Mouse (Mus musculus) spleen, postnatal 36 days (tissue): Measurements from ENCODE around the gene Usp8.

Experiments used
- DNase-seq, 2 experiments: peaks; one replicate each; pipeline ENCODE4 v3.0.0; 2022; ENCODE audit warnings: low spot score in 2 of 2, mixed read lengths in 1 of 2

The Usp8 gene

GRCm38 (mm10) chr2:126706759-126707437 is at the start of gene Usp8:
Gene Usp8, plus strand, starts transcription at chr2:126707328.
- peak; percentile 98 to 99 for DNase-seq

DNA sequence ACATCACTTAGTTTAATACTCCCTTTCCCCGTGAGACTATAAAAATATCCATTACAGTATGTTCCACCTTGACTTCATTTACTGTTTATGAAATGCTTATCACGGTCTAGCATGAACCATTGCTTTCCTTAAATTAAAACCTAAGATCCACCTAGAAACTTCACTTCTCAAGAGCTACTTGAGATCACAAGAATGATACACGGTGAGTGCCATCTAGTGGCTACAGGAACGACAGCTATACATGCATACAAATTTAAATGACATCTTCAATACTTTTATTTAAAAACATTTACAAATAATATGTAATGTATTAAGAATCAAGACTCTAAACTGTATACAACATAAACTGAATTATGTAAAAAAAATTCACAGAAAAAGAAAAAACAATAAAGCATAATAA is 43.6 kb upstream of the Usp8 start:
- DNase-seq: peak in 1 of 2 experiments; percentile 19

GRCm38 (mm10) chr2:126665984-126666383 is 41.1 kb upstream of the Usp8 start:
- no peak for DNase-seq

GRCm38 (mm10) chr2:126668621-126669252 is 38.4 kb upstream of the Usp8 start:
- DNase-seq: no peak

- peak; percentile 38 to 44 for DNase-seq
Measured at GRCm38 (mm10) chr2:126673317-126674242, 33.5 kb upstream of the Usp8 start.

DNA sequence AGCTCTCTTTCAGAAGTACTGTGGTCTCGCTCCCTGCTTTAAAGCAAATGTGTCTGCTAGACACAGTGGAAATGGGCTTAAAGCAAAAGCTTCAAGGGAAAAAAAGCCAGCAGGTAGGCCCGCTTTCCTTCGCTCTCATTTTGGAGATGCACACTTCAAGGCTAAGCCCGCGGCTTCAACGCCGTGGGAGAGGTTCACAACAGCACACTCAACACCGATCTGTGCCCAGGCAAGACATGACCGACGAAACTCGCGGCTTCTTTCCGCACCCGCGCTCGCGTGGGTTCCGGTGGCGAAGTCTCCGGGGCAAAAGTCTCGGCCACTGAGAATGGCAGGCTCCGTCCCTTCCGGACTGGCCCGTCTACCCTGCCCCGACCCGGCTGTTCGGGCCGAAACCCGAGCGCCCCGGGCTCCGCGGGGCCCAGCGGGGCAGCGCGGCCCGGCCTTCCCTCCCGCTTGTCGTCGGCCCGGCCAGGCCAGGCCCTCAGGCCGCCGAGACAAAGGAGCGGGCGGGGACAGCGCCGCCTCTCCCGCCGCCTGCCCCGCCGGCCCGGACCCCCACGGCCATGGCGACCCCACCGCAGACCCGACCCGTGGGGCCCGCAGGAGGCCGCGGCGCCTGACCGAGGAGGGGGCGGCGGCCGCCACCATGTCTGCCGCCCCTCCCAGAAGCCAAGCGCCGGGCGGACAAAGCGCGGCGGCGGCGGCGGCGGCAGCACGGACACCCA is 32.5 kb upstream of the Usp8 start:
- DNase-seq: peak; percentile 44 to 48

GRCm38 (mm10) chr2:126675169-126676121 is 31.7 kb upstream of the Usp8 start:
- peak; percentile 81 to 85 for DNase-seq

DNA sequence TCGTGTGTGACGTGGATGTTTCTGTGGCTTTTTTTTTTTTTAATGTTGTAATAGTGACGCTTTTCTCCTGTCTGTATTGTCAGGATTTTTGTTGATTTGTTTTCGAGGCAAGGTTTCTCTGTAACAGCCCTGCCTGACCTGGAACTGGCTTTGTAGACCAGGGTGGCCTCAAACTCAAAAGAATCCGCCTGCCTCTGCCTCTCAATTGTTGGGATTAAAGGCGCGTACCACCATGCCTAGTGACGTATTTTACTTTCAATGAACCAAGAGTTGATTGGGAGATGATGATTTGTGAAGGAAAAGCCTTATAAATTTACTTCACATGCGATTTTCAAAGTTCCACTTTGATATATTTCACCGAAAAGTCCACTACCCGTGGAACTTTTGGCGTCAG is 31.0 kb upstream of the Usp8 start, which contains the start of gene Gabpb1:
TSS of gene Gabpb1 (minus strand) at position 216 of the 394 bp plus-strand sequence.
- DNase-seq: peak in 1 of 2 experiments; percentile 12

- no peak for DNase-seq
Measured at GRCm38 (mm10) chr2:126677366-126677765, 29.8 kb upstream of the Usp8 start.

DNA sequence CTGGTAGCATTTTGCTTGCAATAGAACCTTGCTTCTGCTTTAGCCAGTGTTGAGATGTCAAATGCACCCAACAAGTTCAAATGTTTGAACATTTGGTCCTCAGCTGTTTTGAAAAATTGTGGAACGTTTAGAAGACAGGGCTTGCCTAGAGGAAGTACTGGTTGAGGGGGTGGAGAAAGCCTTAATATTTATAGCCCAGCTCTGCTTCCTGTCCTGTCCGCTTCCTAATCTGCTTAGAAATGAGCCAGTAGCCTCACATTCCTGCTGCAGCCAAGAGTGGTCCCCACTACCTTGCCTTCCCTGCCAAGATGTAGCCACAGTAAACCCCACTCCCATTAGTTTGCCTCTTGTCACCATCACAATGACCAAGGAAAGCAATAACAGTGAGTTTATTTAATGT is 24.8 kb upstream of the Usp8 start:
- DNase-seq: peak; percentile 18 to 25

- no peak for DNase-seq
Measured at GRCm38 (mm10) chr2:126682937-126683336, 24.2 kb upstream of the Usp8 start.

DNA sequence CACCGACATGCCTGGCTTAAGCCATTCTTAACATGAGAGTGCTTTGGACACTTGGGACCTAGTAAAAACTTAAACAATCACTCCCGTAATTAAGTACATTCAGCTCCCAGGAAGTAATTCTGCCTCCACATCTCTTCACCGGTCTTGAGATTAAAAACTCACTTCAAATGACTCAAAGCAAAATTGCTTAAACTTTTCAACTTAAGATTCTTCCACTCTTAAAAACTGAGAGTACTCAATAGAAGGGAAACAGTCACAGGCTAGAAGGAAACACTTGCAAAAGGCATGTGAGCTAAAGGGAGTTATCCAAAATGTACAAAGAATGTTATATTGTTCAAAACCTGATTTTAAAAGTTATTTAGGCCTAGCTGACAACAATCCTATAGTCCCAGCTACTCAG is 15.8 kb upstream of the Usp8 start:
- no peak for DNase-seq

DNA sequence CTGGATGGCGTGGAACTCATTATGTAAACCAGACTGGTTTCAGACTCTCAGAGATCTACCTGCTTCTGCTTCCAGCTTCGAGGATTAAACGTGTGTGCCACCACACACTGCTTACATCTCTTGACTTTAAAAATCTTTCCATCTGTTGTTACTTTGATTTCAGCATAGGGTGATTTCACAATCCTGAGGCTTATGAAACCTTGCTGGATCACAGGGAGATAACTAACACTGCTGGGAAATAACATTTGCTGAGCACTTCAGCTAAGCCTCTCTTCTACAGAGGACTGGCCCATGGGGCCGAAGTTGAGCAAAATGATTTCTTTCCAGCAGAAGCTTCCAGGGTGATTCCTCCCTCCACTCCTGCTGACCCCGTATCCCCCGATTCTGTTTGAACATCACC is 11.8 kb upstream of the Usp8 start:
- DNase-seq: no peak

GRCm38 (mm10) chr2:126707438-126707779 is 281 bp downstream of the Usp8 start:
- DNase-seq: no peak

GRCm38 (mm10) chr2:126708361-126708760 is 1.2 kb downstream of the Usp8 start:
- no peak for DNase-seq

GRCm38 (mm10) chr2:126712526-126712925 is 5.4 kb downstream of the Usp8 start:
- no peak for DNase-seq

DNA sequence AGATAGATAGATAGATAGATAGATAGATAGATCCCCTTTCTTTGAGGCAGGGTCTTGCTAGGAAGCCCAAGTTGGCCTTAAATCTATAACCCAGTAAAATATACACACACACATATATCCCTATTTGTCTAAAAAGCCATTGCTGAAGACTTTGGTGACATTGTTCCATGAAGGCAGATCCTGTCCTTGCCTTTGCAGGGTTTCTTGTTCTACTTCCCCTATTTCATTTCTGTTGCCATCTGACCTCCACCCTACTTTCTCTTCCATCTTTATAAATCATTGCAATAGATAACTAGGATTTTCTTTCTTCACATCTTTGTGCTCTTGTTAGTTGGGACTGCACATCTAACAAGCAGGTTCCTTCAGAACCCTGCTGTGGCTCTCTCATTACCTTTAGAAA is 5.8 kb downstream of the Usp8 start:
- no peak for DNase-seq

GRCm38 (mm10) chr2:126729207-126729606 is 22.1 kb downstream of the Usp8 start:
- DNase-seq: no peak

GRCm38 (mm10) chr2:126730502-126730901 is 23.4 kb downstream of the Usp8 start:
- DNase-seq: no peak

DNA sequence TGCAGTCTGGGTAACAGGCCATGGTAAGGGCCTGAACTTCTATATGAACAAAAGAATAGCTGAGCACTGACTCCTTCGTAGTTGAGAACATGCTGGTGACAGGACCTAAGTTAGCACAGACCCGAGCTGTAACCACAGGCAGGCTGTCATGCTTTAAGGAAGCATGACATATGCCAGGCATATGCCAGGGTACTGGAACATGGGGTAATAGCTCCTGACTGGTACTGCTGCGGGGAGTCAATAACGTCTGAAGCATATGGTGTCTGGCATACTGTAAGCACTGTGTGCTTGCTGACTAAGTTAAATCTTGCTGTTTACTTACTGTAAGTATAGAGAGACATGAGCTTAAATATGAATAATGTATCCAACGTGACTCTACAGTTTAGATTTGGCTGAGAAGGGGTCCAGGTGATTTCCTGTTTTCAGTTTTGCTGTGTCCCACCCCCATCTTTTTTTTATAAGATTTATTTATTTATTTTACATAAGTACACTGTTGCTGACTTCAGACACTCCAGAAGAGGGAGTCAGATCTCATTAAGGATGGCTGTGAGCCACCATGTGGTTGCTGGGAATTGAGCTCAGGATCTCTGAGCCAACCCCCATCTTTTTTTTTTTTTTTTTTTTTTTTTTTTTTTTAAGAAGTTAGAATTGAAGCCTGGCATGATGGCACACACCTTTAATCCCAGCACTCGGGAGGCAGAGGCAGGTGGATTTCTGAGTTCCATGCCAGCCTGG is 28.4 kb downstream of the Usp8 start:
- no peak for DNase-seq
